Mouse (Mus musculus) spleen, postnatal 36 days (tissue): ENCODE data around the gene Nrde2.

Source experiments
- DNase-seq, 2 experiments: peaks; one replicate each; pipeline ENCODE4 v3.0.0; 2022; ENCODE audit warnings: low spot score in 2 of 2, mixed read lengths in 1 of 2

Gene Nrde2

DNA sequence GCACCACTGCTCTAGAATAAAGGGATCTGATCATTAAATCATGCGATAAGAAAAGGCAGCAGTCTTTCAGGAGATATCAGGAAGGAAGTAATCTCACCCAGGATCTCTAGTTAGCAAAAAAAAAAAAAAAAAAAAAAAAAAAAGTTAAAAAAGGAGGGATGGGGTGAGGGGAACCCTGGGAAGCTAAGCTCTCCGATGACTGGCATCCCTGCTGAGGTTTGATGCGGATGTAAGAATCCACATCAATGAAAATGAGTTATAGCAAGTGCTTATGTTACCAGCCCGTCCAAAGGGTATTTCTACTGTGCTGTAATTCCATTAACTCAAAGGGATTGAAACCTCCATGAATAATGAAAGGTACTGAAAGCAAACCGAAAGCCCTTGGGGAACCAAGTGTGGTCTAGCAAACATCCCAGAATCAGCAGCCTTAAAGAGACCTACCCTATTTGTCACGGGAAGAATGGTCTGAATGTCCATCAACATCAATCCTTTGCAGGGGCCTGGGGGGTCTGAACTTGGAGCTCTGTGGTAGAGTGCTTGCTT is 19.5 kb upstream of the Nrde2 start:
- no peak for DNase-seq

DNA sequence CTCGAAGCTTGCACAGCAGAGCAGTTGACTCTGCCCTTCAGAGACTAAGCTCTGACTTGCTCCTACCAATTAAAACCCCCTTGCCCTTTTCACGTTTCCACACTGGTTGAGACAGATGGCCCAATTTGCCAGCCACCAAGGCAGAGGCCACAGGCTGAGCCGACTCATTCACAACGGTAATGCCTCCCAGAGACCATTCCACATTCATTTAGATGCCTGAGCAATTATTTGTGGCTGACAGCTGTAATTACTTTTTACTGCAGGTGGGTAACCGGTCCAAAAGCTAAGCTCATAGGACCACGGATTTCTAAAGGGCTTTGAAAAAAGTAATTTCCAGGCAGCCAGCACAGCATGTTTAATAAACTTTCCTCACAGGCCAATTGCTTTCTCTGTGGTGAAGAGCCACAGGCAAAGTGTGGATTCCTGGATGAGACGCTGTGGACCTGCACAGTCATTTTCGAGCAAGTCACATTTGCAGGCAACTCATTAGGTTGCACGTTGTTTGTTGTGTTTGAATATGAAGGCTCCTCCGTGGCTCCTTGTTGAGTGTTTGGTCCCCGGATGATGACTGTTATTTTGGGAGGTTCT is 17.1 kb upstream of the Nrde2 start:
- DNase-seq: no peak

DNA sequence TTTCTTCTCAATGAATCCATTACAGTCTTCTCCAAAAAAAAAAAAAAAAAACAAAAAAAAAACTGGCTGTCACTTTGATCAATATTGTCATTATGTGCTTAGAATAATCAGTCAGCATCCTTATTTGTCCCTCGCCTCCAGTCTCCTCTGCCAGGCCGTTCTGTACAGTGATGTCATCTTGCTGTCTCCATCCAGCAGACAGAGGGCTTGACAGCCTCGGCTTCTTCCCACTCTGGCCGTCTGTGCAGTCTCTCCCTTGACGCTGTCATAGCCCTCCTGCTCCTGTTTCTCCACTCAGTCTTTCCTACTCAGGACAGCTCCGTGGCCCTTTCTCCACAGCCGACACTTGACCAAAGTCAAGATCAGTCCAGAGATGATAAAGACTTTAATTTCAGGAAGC is 13.0 kb upstream of the Nrde2 start:
- no peak for DNase-seq

DNA sequence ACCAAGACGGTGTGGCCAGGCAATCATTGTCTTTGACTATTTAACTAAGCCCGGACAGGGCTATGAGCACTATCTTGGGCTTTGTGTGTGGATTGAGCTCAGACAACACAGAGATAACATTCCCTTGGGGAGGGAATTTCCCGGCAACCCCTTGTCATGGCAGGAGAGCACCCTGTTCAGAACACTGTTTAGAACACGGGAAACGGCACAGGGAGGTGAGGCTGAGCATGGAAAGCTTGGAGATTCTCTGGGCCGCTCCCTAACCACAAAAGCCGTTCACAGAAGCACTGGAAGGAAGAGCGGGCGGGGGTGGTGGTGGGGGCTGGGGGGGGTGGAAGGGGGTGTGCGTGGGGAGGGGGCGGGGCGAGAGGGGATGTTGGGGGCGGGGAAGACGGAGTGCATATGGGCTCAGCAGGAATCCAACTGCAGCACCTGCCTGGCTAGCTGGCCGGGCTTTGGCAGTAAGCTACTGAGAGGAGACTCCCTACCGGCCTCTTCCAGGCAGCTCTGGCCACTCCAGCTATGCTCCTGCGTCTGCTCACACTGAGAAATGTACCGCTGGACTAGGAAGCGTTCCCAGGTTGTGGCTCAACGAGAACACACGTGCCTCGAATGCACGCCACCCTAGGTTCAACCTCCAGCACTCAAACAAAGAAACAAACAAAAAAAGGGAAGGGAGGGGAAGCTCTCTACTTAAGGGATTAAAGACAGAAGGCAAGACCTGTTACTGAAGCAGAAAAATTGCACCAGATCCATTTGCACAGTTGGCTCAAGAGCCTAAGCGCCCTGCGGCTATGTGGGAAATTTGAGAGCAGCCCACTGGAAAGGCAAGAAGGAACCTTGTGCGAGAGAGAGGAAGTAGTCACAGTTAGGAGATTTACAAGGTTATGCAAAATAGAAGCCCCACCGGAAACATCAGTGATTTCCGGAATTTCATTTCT is 8.7 kb upstream of the Nrde2 start:
- peak; percentile 49 to 69 for DNase-seq

DNA sequence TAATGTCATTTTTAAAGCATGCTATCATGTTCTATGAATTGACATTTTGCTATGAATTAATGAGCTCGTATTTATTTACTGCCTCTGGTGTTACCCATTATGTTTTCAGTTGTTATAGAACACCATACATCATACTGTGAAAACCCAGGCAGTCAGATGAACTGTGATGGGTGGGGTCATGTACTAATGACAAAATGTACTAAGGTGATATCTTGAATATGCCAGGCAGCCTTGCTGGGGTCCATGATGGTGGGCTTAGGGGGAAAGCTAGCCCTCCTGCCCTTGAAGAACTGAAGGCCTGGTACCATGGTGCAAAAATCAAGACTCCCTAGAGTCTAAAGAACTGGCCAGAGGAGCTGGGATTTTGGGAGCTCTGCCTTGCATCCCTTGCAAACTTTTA is 8.0 kb upstream of the Nrde2 start:
- DNase-seq: no peak

DNA sequence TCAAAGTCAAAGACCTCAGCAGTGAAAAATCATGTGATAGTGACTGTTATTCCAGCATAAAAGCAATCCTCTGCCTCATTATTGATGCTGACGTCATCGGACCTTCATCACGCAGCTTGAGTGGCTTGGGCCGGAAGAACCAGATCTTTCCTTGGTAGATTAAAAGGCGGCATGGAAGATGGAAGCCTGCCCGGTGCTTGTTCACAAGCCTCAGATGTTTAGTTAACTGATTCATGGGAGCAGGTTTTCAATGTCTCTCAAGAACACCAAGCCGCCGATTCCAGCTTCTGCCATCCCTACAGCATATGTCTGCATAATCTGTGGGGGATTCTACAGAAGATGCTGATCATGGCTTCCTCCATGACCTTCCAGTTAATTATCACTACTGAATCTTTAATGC is 7.5 kb upstream of the Nrde2 start:
- no peak for DNase-seq

DNA sequence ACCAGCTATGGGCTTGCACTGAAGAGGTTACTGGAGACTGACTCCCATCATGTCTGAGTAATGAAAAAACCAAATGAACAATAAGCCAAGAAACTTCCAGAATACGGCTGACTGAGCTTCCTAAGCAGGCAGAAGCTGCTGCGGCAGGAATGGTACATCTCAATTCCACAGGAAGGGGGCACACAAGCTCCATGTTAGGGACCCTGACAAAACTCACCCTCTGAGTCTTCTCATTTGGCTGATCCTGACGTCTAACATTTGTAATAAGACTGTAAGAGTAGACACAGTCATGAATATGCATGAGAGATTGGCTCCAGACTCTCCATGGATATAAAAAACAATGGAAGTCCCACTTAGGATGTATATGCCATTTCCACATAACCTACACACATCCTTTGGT is 6.7 kb upstream of the Nrde2 start:
- no peak for DNase-seq

DNA sequence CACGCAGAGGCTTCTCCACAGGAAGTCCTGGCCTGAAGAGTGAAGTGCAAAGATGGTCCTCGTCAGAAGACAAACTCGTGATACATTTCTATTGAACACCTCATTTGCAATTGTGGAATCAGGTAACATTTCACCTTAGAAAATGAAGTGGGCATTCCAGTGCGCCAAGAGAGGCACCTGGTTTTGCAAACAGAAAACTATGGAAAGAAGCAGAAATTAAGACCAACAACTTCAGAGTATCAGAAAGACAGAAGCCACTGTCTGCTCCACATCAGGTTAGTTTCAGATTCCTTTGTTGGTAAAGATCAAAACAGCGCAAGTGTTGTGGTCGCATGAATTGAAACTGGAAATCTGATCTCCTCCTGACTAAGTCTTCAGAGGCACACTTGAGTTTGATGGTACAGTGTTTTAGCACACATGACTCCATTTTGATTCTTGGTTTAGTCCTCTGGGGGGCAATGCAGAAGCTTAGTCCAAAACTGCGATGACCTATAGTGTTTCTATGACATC is 5.6 kb upstream of the Nrde2 start:
- DNase-seq: no peak

DNA sequence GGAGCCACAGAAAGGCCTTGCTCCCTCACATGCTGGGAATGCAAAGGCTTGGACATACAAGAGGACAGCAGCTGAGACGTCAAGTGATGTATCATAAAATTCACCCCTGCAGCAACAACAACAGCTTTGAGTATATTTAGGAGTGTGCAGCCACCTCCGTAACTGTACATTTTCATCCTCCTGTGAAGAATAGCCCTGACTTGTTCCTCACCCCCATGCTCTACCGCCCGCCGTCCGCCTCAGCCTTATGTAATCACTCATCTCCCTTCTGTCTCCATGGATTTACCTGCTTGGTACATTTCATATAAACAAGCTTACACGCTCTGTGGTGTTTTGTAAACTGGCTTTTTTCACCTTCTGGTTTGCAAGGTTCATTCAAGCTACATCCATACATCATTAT is 7.0 kb downstream of the Nrde2 start:
- DNase-seq: no peak

DNA sequence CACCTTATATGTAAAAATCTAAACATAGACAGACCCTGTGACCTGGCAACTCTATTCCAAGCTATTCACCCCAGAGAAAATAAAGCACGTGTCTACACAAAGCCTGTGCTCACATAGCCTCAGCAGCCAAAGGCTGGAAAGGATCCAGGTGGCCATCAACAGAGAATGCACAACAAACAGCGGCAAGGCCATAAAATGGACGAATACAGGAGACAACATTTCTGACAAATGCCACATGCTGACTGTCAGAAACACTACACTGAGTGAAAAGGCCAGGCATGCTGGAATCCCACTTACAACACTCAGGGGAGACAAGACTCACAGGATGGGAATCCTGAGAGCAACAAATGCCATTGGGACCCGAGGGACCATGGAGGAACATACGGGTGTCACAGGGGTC is 15.2 kb downstream of the Nrde2 start:
- no peak for DNase-seq

DNA sequence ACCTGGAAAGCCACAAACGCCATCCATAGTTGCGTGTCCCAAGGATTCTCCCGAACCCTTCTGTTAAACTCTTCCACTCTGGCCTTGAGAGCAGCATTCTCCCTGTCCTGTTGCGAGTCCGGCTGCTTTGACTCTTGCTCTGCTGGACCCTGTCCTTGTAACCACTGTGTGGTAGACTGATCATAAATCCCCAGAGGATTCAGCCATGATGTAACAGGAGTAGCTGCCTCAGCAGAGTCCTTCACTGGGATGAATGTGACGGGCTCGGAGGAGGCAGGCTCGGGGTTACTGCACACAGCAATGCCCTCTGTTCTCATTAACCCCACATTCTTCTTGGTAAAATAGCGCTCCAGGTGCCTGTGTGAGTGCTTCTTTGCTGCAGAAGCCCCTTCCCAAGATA is 15.7 kb downstream of the Nrde2 start:
- DNase-seq: no peak

DNA sequence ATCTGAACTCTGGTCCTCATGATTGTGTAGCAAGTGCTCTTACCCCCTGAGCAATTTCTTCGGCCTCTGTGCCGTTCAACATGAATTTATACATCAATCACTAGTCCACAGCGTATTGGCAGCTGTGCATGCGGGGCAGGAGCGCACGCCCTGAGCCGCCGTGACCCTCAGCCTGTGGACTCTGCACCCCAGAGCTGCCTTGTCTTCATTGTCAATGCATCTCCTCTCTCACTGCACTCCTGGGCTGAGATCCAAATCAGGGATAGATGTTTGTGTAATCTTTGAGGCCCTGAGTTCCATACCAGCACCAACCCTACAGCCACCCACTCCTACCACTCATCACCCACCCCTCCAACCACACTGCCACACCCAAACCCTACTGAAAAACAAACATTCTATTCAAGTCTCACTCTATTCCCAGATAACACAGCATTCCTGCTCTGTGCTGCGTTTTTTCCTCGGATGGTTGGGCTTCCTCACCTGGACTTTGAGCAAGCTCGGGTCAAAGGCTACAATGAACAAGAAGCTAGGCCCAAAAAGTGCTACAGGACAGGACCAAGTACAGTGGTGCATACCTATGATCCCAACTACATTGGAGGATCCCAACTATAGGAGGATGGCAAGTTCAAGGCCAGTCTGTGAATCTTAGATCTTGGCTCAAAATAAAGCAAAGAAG is 16.5 kb downstream of the Nrde2 start:
- no peak for DNase-seq

DNA sequence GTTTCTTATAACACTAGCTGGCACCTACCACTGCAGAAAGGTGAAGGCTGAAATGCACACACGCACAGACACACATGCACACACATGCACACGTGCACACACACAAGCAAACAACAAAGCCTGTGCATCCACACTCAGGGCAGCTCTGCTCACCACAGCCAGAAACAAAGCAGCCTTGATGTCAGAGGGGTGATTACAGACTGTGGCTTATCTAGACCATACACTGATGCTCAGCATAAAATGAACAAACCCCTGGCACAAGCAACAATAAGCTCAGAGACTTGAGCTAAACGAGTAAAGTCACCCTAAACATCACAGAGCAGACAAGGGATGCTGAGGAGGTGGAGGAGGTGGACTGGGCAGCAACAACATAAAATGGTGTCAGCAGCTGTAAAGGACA is 24.3 kb downstream of the Nrde2 start:
- no peak for DNase-seq

DNA sequence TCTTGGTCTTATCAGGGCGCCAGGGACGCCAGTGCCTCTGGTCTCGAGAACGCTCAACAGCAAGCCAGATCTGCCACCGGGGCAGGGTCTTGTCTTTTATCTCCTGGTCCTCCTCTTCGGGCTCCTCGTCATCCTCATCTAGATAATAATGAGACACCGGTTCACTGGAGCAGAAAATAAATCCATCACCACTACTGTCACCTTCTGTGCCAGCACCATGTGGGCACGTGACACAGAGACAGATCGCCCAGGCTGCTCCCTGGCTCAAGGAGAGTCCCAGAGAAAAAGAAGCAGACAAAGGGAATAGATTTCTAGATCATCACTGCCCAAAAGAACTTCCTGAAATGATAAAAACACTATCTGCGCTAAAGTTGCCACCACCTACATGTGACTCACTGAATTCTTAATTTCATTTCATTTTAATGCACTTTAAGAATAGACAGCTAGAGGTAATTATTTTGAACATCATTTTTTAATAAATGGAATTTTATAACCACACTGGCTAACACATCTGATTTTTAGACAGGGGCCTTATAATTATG is 25.0 kb downstream of the Nrde2 start:
- DNase-seq: no peak

DNA sequence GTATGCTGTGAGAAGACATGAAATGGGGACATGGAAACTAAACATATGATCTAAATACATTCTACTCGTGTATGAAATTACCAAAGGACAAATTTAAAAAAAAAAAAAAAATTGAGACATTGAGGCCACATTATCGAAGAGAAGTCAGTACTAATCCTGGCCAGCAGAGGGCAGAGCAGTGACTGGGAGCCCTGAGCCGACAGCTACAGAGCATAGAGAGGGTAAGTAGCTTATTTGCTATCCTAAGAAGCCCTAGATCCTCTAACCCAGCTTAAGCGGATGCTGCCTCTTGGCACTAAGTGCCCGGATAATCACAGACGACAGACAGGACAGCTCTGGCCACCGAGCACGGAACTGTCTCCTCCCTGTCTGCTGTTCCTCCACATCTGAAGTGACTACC is 27.8 kb downstream of the Nrde2 start:
- DNase-seq: peak; percentile 34 to 45

DNA sequence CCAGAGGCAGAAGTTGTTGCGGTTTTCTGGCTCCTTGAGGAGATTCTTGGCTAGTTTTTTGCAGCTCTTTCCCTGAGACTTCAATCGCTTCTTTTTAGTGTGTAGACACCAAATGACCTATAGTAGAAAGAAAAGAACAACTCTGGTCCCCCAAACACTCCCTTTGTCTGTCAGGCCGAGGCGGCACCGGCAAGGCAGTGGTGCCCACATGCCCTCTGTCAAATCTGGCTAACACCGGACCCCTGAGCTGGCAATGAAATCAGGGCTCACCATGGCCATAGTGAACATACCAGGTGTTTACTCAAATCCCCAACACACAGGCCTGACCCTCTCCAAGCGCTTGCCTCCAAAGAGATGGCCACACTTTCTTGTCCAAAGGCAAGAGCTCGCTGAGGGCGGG is 28.3 kb downstream of the Nrde2 start:
- DNase-seq: no peak

DNA sequence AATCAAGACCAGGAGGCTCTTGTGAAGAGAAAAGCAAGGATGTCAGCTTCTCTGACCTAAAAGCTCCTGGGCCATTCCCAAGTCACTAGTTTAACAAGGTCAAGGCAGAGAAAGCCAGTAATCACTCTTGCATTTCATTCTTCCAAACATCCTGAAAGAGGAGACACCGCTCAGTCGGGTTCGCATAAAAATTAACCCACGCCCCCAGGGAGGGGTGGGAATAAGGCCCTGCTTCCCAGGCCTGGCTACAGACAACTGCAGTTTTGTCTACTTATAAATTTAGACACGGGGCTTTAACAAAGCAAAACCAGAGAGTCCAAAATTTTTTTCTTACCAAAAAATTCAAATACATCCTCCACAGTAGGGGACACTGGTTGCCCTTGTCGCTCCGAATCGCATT is 30.5 kb downstream of the Nrde2 start:
- no peak for DNase-seq

DNA sequence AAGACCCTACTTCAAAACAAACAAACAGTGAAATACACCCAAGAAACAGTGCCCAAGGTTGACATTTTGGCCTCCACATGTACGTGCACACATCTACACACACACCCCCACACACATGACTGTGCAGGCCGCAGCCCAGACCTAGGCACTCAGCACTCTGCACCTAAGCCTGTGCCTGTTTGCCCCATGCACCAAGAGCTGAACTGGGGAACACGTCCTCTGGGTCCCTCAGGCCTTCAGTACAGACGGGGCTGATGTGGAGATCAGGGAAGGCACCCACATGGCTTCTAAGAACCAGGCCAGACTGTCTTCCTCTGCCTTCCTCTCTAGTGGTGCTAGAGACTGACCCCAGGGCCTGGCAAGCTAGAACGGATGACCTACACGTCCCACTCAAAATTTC is 30.9 kb downstream of the Nrde2 start:
- no peak for DNase-seq

DNA sequence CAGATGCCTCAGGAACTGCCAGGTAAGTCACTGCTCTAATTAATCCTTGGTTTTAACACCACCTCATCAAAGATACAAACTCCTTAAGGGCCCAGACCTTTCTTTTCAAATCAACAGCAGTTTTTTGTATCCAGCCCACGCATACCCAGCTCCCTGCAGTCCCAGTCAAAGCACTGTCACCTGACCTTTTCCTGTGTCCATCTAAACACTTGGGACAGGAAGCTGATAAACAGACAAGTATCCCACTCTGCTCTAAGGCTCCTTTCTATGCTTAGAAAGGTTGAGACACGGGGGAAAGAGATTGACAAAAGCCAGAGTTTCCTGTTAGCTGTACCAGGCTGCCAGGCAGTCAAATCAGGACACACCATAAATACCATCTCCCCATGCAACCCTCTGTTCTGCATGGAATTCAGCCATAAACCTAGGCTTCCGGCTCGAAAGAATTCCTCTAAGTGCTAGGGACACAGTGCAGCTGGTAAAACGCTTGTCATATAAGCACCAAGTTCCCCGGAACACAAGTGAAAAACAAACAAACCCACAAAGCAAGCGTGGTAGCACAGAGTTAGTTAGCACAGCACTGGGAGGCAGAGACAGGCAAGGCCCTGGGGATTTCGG is 31.5 kb downstream of the Nrde2 start:
- no peak for DNase-seq

DNA sequence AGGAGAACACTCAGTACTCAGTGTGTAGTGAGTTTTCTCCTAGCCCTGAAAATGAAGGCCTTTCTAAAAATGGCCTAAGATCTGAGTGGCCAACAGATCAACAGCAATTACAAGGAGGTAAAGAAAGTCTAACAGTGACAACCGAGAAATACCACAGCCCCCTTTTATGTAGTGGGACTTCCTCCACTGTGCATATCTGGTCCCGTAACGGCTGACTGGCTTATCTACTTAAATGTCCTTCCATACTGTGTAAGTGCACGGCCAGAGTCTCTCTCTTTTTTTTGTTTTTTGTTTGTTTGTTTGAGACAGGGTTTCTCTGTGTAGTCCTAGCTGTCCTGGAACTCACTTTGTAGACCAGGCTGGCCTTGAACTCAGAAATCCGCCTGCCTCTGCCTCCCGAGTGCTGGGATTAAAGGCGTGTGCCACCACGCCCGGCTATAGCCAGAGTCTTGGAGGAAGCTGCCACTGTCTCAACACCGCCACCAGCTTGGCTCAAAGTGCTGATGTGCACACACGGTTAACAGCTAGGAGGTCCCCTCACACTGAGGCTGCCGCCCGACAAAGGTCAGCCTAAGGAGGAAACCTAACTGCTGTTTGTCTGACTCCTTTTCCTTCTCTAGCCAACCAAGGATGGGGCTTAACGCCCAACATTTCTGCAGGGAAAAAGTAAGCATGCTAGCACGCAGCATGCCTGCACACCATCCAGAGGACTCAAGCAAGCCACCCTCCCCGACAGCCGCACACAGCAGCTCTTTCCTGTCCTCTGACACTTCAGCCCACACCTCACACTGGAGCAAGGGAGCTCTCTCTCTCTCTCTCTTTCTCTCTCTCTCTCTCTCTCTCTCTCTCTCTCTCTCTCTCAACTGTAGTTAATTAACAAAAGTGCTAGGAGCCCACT is 32.2 kb downstream of the Nrde2 start:
- DNase-seq: no peak
